Mouse (Mus musculus): ENCODE results near the gene Lrba. TPM values are rescaled to one million over a fixed set of nuclear protein-coding genes. Genes with fewer than 3 reads are reported as not detected.
A peak's percentile ranks its signal among the peaks of the same experiment; 100 is the strongest.

Lrba gene
- polyA plus RNA-seq, 1 experiment from 2014 or later: 2.2 TPM

DNA sequence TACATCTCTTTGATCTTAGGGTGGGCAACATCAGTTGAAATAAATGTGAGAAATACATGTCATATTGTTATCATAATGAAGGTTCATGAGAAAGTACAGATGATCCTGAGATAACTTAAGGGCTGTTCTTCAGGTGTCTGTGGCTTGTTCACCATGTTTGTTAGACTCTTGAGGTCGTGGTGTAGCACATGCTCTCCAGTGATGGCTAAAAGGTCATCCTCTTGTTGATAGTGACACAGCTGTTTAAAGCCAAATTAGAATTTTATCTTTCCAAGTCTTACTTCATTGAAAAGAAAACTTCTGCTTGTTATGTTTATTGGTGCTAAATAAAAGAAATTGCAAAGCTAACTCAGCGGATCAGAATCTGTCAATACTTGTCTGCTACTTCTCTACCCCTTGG lies 147.0 kb downstream of the Lrba start:
- no peak overlapping the region for H3K4me2 ChIP-seq
- H3K27me3 ChIP-seq: no peaks in the 10 kb centered on the region
- no peaks in the 10 kb centered on the region for H3K36me3 ChIP-seq
- no peak for ATAC-seq (ENCODE audit: low read depth)
- H3K4me3 ChIP-seq (replicated peaks): no peak overlapping the region
- no peak overlapping the region for H3K9ac ChIP-seq
- no peaks in the 10 kb centered on the region for H3K4me1 ChIP-seq (replicated peaks)
- WGBS (ENCODE audit: insufficient replicate concordance): 56% methylated on average over 2 of the region's 2 CpGs
- no peak overlapping the region for H3K27ac ChIP-seq
- DNase-seq: no peak
- H3K9me3 ChIP-seq (replicated peaks): no peaks in the 10 kb centered on the region

DNA sequence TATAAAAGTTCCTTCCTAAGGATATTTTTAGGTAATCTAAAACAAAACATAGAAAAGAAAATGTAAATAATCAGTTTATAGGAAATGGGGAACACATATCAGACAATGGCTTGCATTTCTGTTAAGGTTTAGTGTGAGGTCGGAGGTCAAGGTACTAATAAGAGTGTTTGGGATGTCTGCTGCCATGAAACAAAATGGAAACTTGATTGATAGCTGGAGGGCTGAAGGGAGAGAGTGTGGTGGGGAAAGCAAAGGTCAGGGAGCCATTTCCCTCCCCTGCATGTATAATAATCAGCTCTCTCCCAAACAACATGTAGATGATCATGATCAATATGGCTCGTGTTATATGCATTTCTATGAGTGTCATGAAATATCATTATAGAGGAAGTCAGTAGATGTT lies 150.8 kb downstream of the Lrba start:
- 76% methylated on average over 2 of the region's 2 CpGs for WGBS (ENCODE audit: insufficient replicate concordance)
- Histone ChIP-seq H3K36me3 (no peaks in the 10 kb centered on the region), H3K4me3 (replicated peaks) (no peak overlapping the region), H3K4me2 (no peak overlapping the region), H3K4me1 (replicated peaks) (no peaks in the 10 kb centered on the region), H3K9me3 (replicated peaks) (no peaks in the 10 kb centered on the region), H3K9ac (no peak overlapping the region), H3K27me3 (no peaks in the 10 kb centered on the region), H3K27ac (no peak overlapping the region)
- DNase-seq: no peak
- no peak for ATAC-seq (ENCODE audit: low read depth)

DNA sequence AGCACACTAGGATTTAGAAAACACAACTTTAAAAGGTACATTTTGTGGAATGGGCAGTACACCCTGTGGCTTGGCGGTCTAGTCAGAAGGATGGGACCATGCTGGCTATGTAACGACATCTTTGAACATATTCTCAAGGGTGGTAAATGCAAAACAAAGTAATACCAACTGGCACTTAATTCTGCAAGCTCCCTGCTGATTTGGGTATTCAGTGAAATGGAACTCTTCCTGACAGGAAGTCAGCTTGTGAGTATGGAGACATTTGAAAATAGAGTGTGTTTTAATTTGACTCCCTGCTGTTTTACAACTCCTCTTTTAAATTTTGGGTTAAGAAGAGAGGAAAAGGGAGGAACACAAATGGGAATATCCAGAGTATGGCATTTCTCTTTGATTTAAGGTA lies 158.1 kb downstream of the Lrba start:
- no peak for DNase-seq
- H3K9ac ChIP-seq: no peak overlapping the region
- no peaks in the 10 kb centered on the region for H3K9me3 ChIP-seq (replicated peaks)
- WGBS (ENCODE audit: insufficient replicate concordance): 58% methylated on average over 2 of the region's 2 CpGs
- H3K4me1 ChIP-seq (replicated peaks): no peaks in the 10 kb centered on the region
- H3K27me3 ChIP-seq: no peaks in the 10 kb centered on the region
- H3K4me2 ChIP-seq: no peak overlapping the region
- no peak overlapping the region for H3K27ac ChIP-seq
- ATAC-seq (ENCODE audit: low read depth): no peak
- H3K36me3 ChIP-seq: no peaks in the 10 kb centered on the region
- no peak overlapping the region for H3K4me3 ChIP-seq (replicated peaks)

DNA sequence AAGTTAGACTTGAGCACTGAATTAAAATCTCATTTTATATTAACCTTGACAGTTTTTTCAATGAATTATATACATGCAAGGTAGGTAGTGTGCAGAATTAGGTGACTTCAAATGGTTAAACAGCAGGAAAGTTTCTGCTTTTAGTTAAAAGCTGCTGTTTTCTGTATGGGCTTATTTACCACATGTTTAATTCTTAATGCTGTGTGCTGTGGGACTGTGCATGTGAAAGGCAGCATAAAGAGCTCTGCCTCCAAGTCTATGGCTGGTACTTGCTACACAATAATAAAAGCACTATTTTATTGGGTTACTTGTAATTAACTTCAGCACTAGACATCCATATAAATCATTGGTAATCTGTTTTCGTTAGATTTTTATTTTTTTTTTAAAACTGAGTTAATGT lies 160.6 kb downstream of the Lrba start:
- WGBS (ENCODE audit: insufficient replicate concordance): 78% methylated on average over 1 of the region's 1 CpGs
- no peaks in the 10 kb centered on the region for H3K4me1 ChIP-seq (replicated peaks)
- H3K27me3 ChIP-seq: no peaks in the 10 kb centered on the region
- no peaks in the 10 kb centered on the region for H3K9me3 ChIP-seq (replicated peaks)
- H3K9ac ChIP-seq: no peak overlapping the region
- no peak for DNase-seq
- no peaks in the 10 kb centered on the region for H3K36me3 ChIP-seq
- no peak overlapping the region for H3K27ac ChIP-seq
- H3K4me2 ChIP-seq: no peak overlapping the region
- no peak overlapping the region for H3K4me3 ChIP-seq (replicated peaks)
- no peak for ATAC-seq (ENCODE audit: low read depth)

DNA sequence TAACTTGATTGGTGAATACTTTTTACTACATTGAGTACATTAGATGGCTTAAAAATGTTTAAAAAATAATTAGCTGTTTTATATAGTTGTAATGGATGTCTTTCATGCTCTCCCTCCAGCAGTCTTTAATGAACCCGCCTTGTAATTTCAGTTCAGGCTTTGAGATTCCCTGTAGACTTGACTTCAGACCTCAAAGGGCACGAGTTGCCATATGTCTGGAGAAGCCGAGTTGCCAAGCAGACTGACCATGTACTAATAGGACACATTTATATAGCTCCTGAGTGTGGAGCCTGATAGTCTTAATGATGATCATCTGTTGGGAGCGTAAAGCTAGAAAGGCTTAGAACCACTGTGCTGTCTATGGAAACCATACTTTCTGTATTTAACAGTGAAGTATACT lies 161.8 kb downstream of the Lrba start:
- Histone ChIP-seq H3K27ac (no peak overlapping the region), H3K4me2 (no peak overlapping the region), H3K36me3 (no peaks in the 10 kb centered on the region), H3K9ac (no peak overlapping the region), H3K4me3 (replicated peaks) (no peak overlapping the region), H3K9me3 (replicated peaks) (no peaks in the 10 kb centered on the region), H3K27me3 (no peaks in the 10 kb centered on the region), H3K4me1 (replicated peaks) (no peaks in the 10 kb centered on the region)
- DNase-seq: no peak
- WGBS (ENCODE audit: insufficient replicate concordance): 83% methylated on average over 4 of the region's 4 CpGs
- ATAC-seq (ENCODE audit: low read depth): no peak

DNA sequence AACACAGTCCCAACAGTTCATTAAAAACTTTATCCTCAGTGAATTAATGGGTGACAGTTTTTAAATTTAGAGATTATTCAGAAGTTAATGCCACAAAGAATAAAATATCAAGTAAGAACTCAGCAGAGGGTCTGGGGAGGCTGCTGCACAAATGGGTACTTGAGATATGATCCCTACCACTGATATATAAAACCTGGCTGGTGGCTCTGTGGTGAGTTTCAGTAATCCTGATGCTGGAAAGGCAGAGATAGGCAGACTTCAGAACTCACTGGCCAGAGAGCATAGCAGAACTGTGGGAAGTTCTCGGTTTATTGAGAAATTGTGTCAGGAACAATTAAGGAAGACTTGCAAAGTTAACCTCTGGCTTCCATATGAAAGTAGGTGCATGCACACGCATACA lies 199.3 kb downstream of the Lrba start:
- H3K27me3 ChIP-seq: no peaks in the 10 kb centered on the region
- no peaks in the 10 kb centered on the region for H3K9me3 ChIP-seq (replicated peaks)
- H3K9ac ChIP-seq: no peak overlapping the region
- DNase-seq: no peak
- ATAC-seq (ENCODE audit: low read depth): peak; percentile 85
- no peaks in the 10 kb centered on the region for H3K36me3 ChIP-seq
- peak overlapping the region; percentile 3; the same call in 1 of the 2 replicates for H3K27ac ChIP-seq
- WGBS (ENCODE audit: insufficient replicate concordance): 38% methylated on average over 2 of the region's 2 CpGs
- peaks cover 33% of the 10 kb centered on the region for H3K4me1 ChIP-seq (replicated peaks)
- no peak overlapping the region for H3K4me3 ChIP-seq (replicated peaks)
- H3K4me2 ChIP-seq: 0 out of 2 replicates have a peak overlapping the region, but pooled peaks have one; percentile 2

DNA sequence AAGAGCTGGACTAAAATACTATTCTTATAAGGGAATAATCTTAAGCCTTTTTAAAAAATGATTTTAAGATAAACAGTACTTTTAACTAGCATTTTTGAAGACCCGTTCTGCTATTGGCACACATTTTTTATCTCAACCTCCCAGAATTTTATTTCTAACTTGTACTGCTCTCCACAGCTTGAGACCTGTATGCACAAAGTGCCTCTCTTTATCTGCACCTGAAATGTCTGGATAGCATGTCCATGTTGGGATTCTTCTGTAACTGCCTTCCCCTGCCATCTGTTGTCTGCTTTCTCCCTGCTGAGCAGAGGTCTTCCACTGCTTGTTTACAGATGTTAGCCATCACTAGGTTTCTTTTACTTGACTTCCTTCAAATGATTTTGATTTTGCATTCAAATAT lies 202.3 kb downstream of the Lrba start:
- peak; percentile 62; the same call in 1 of the 2 replicates for ATAC-seq (ENCODE audit: low read depth)
- Histone ChIP-seq H3K4me1 (replicated peaks) (peaks cover 33% of the 10 kb centered on the region), H3K4me2 (no peak overlapping the region), H3K9ac (no peak overlapping the region), H3K4me3 (replicated peaks) (no peak overlapping the region), H3K9me3 (replicated peaks) (no peaks in the 10 kb centered on the region), H3K27me3 (no peaks in the 10 kb centered on the region), H3K36me3 (no peaks in the 10 kb centered on the region), H3K27ac (no peak overlapping the region)
- WGBS (ENCODE audit: insufficient replicate concordance): 21% methylated on average over 1 of the region's 1 CpGs
- DNase-seq: no peak

DNA sequence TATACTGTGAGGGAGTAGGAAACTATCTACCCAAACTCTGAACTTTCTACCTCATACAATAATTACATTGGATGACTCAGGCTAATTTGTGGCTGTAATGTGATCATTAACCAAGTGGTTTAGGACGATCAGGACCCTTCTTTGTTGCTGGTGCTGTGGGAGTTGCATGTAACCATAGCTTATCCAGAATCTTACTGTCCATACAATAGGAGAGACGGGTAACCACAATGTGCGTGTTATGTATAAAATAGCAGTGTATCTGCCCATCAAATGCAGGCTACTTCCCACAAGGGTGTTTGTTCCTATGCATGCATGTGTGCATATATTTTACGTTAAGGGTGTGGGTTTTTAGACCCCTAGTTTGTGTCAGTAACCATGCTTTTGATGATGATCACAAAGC lies 219.0 kb downstream of the Lrba start:
- H3K9ac ChIP-seq: no peak overlapping the region
- ATAC-seq (ENCODE audit: low read depth): no peak
- no peaks in the 10 kb centered on the region for H3K27me3 ChIP-seq
- no peak overlapping the region for H3K4me2 ChIP-seq
- H3K27ac ChIP-seq: no peak overlapping the region
- H3K4me1 ChIP-seq (replicated peaks): no peaks in the 10 kb centered on the region
- DNase-seq: no peak
- H3K9me3 ChIP-seq (replicated peaks): no peaks in the 10 kb centered on the region
- H3K4me3 ChIP-seq (replicated peaks): no peak overlapping the region
- WGBS (ENCODE audit: insufficient replicate concordance): 71% methylated on average over 4 of the region's 4 CpGs
- no peaks in the 10 kb centered on the region for H3K36me3 ChIP-seq

DNA sequence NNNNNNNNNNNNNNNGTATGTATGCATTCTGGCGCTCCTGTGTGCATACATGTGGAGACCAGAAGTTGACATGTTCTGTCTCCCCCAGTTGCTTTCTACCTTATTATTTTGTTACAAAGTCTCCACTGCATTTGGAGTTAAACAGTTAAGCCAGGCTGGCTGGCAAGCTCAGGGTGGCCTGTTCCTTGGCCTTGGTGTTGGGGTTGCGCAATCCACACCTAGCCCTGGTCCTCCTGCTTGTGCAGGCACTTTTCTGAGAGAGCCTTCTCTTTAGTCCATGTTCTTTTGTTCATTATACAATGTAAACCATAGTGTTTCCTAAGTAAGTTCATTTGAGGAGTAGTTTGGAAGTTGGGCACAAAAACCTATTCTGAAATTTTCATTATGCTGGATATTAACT lies 226.7 kb downstream of the Lrba start:
- H3K27me3 ChIP-seq: no peaks in the 10 kb centered on the region
- no peak for DNase-seq
- no peaks in the 10 kb centered on the region for H3K4me1 ChIP-seq (replicated peaks)
- H3K4me2 ChIP-seq: no peak overlapping the region
- WGBS (ENCODE audit: insufficient replicate concordance): 89% methylated on average over 2 of the region's 2 CpGs
- ATAC-seq (ENCODE audit: low read depth): no peak
- no peak overlapping the region for H3K9ac ChIP-seq
- H3K9me3 ChIP-seq (replicated peaks): no peaks in the 10 kb centered on the region
- no peaks in the 10 kb centered on the region for H3K36me3 ChIP-seq
- no peak overlapping the region for H3K27ac ChIP-seq
- no peak overlapping the region for H3K4me3 ChIP-seq (replicated peaks)

DNA sequence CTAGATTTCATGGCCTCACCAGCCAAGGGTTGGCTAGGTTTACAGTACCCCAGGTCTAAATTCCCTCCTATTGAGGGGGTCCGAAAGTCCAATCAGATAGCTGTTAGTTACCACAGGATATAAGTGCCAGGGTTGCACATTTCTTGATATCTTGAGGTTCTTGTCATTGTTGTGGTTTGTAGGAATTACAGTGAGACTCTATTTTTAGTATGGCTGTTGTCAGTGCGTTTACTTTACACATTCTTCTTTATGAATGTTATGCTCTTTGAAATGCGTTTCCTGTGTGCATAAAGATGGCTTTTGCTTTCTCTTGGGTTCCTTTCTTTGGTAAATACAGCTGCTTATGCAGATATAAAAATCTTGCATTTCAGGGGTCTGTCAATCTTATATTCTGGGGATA lies 237.1 kb downstream of the Lrba start:
- H3K36me3 ChIP-seq: no peaks in the 10 kb centered on the region
- no peak overlapping the region for H3K27ac ChIP-seq
- no peaks in the 10 kb centered on the region for H3K27me3 ChIP-seq
- H3K4me3 ChIP-seq (replicated peaks): no peak overlapping the region
- no peaks in the 10 kb centered on the region for H3K9me3 ChIP-seq (replicated peaks)
- H3K4me1 ChIP-seq (replicated peaks): no peaks in the 10 kb centered on the region
- 57% methylated on average over 3 of the region's 3 CpGs for WGBS (ENCODE audit: insufficient replicate concordance)
- DNase-seq (no peak), ATAC-seq (ENCODE audit: low read depth) (no peak)
- no peak overlapping the region for H3K4me2 ChIP-seq
- H3K9ac ChIP-seq: no peak overlapping the region

DNA sequence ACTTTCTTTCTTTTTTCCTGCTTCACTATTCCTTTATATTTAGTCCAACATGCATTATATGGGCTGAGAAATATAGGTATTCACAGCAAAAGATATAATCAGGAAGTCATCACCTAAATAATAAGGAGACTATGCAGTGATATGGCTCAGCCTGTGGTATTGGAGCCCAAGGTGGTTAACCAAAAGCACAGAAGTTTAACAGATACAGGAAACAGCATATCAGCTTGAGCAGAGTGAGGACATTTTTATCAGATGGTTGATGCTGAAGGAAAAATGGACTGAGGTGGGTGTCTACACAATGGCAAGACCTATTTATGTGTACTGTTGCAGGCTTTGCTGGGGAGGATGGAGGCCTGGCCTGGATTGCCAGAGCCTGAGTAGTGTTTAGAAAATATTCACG lies 265.5 kb downstream of the Lrba start:
- ATAC-seq (ENCODE audit: low read depth): no peak
- no peaks in the 10 kb centered on the region for H3K27me3 ChIP-seq

DNA sequence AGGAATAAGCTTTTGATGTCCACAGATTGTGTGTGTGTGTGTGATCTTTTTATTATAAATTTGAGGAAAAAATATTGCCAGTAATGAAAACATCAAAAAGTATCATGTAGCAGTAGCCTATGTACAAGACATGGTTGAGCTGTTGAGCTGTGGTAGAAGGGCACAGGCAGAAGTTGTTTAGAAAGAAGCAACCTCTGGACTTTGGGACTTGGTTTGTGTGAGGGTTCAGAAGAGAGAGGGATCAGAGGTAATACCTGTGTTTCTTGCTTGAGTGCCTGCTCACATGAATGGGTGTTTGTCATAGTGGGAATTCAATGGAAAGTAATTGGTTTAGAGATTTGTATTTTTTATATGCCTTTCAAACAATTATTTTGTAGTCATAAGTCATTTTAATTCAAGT lies 276.1 kb downstream of the Lrba start:
- Histone ChIP-seq H3K4me1 (replicated peaks) (no peaks in the 10 kb centered on the region), H3K27me3 (no peaks in the 10 kb centered on the region), H3K9ac (no peak overlapping the region), H3K4me2 (no peak overlapping the region), H3K27ac (no peak overlapping the region), H3K9me3 (replicated peaks) (no peaks in the 10 kb centered on the region), H3K4me3 (replicated peaks) (no peak overlapping the region), H3K36me3 (no peaks in the 10 kb centered on the region)
- DNase-seq: no peak
- no peak for ATAC-seq (ENCODE audit: low read depth)

More for the DNA sequence above, 265.5 kb downstream of the Lrba start:
- H3K36me3 ChIP-seq: no peaks in the 10 kb centered on the region
- no peak overlapping the region for H3K4me2 ChIP-seq
- no peaks in the 10 kb centered on the region for H3K4me1 ChIP-seq (replicated peaks)
- no peak overlapping the region for H3K27ac ChIP-seq
- H3K4me3 ChIP-seq (replicated peaks): no peak overlapping the region
- WGBS (ENCODE audit: insufficient replicate concordance): 61% methylated on average over 1 of the region's 1 CpGs
- no peak overlapping the region for H3K9ac ChIP-seq
- DNase-seq: no peak
- no peaks in the 10 kb centered on the region for H3K9me3 ChIP-seq (replicated peaks)

Measured in liver, embryonic 13.5 days (tissue).